Mouse (Mus musculus) Patski (cell line): ENCODE data around the gene Ccdc73. TPM values are rescaled to one million over a fixed set of nuclear protein-coding genes. Genes with fewer than 3 reads are reported as not detected.
A peak's percentile ranks its signal among the peaks of the same experiment; 100 is the strongest.

Source experiments
- ATAC-seq: fragments of 100-300 bp; one replicate; pipeline ENCODE4 v1.8.0; 2021
- CTCF ChIA-PET: fragments of 350-600 bp; sonication (Branson Sonifier 250); formaldehyde crosslinking; loops from one replicate; lab custom pipeline; 2022; ENCODE audit warnings: inconsistent platforms; lab: Charles Lee
- POLR2A ChIA-PET: fragments of 350-600 bp; sonication (Branson Sonifier 250); formaldehyde crosslinking; loops from one replicate; lab custom pipeline; 2022; ENCODE audit warnings: antibody characterized with exemption, inconsistent platforms; lab: Charles Lee
- DNase-seq: peaks from one replicate; pipeline ENCODE4 v3.0.0-alpha.2; 2011; ENCODE audit warnings: low read depth, low spot score
- H3K27me3 ChIP-seq: fragments of 371-371 bp; one replicate; pipeline ENCODE4 v1.5.1; 2021
- CTCF ChIP-seq: fragments of 100-300 bp; IDR thresholded peaks from one replicate; pipeline ENCODE4 v1.5.1; 2021
- in situ Hi-C: fragments of 300-500 bp; cut with MboI; formaldehyde crosslinking; loops from 3 replicates; pipeline ENCODE4 v1.11.1; 2018; ENCODE audit warnings: low pct_unique_long_range_greater_than_20kb, mixed read lengths
- polyA plus RNA-seq: library from polyadenylated mRNA; unstranded; gene quantifications from one replicate; pipeline ENCODE4 v1.2.3, GENCODE M21; 2021

Gene Ccdc73
- polyA plus RNA-seq, 1 experiment from 2014 or later = 4.8 TPM

- CTCF ChIA-PET = no interaction called here
- in situ Hi-C loops = no loop called here
- ATAC-seq (no peak), DNase-seq (no peak)
- POLR2A ChIA-PET = no interaction called here
- no peak for TF ChIP-seq CTCF
- no peaks in the 10 kb centered on the region for H3K27me3 ChIP-seq
Measured at GRCm38 (mm10) chr2:105043152-105043551, 175.5 kb downstream of the Ccdc73 start.

- CTCF ChIA-PET = interaction anchor here (1.6 kb wide), 1 partner anchor 16 kb away, joined by 4 read pairs; no protein-coding TSS in a partner anchor
- no peak for ATAC-seq
- DNase-seq = no peak
- no peak for TF ChIP-seq CTCF
- in situ Hi-C loops = no loop called here
- H3K27me3 ChIP-seq = no peaks in the 10 kb centered on the region
- POLR2A ChIA-PET = no interaction called here
Measured at GRCm38 (mm10) chr2:105048301-105048700, 180.7 kb downstream of the Ccdc73 start.

GRCm38 (mm10) chr2:105055529-105055928, 187.9 kb downstream of the Ccdc73 start:
- DNase-seq (no peak), ATAC-seq (no peak)
- in situ Hi-C loops = no loop called here
- ChIA-PET CTCF (interaction anchor here (1.3 kb wide), 1 partner anchor 17 kb away, joined by 3 read pairs; no protein-coding TSS in a partner anchor), POLR2A (no interaction called here)
- no peaks in the 10 kb centered on the region for H3K27me3 ChIP-seq
- TF ChIP-seq CTCF = no peak

- CTCF ChIA-PET = interaction anchor here (0.7 to 1.0 kb wide), 2 partner anchors 18 to 20 kb away, joined by 3 read pairs; no protein-coding TSS in a partner anchor
- no peaks in the 10 kb centered on the region for H3K27me3 ChIP-seq
- POLR2A ChIA-PET = no interaction called here
- TF ChIP-seq CTCF = no peak
- in situ Hi-C loops = no loop called here
- DNase-seq (no peak), ATAC-seq (no peak)
Measured at GRCm38 (mm10) chr2:105058577-105059116, 191.0 kb downstream of the Ccdc73 start.

- ATAC-seq = peak; percentile 85
- POLR2A ChIA-PET = interaction anchor here (0.7 kb wide), 1 partner anchor 35 kb away, joined by 3 read pairs; no protein-coding TSS in a partner anchor
- peak; percentile 65 for DNase-seq
- in situ Hi-C loops = no loop called here
- CTCF ChIA-PET = interaction anchor here (0.9 to 1.6 kb wide), 4 partner anchors 10 to 44 kb away, joined by 3 to 4 read pairs (median 3); no protein-coding TSS in a partner anchor
- TF ChIP-seq CTCF = no peak
- no peaks in the 10 kb centered on the region for H3K27me3 ChIP-seq
Measured at GRCm38 (mm10) chr2:105062741-105063372, 195.3 kb downstream of the Ccdc73 start.

Other genes starting within 250 kb of the Ccdc73 start
- gene Tcp11l1, start 155.6 kb upstream of the Ccdc73 start, polyA plus RNA-seq = 26.0 TPM
- gene Pin1rt1, start 151.4 kb upstream of the Ccdc73 start, polyA plus RNA-seq = 0.06 TPM
- gene Depdc7, start 124.9 kb upstream of the Ccdc73 start, polyA plus RNA-seq = 19.8 TPM
- gene Qser1, start 51.0 kb upstream of the Ccdc73 start, polyA plus RNA-seq = 20.2 TPM
- 6.5 TPM for gene Prrg4, start 17.9 kb upstream of the Ccdc73 start, polyA plus RNA-seq
- gene Eif3m, start 149.3 kb downstream of the Ccdc73 start, polyA plus RNA-seq = 235 TPM
- not detected for gene Gm11060, start 224.2 kb downstream of the Ccdc73 start, polyA plus RNA-seq